Mouse (Mus musculus) c-Kit-positive CD71-negative TER-119-negative erythroid progenitor cells, embryonic 14.5 days (primary cell): ENCODE measurements around the gene Ccdc106.
A peak's percentile ranks its signal among the peaks of the same experiment; 100 is the strongest.
"Not testable (repeated sequence)": the region's sequence is repeated elsewhere in the genome, so short reads cannot be mapped to it uniquely, and the experiment has no call there.

ENCODE experiments used
- DNase-seq: peaks from one replicate; pipeline ENCODE4 v3.0.0-alpha.2; 2013; ENCODE audit warnings: low read depth

Gene Ccdc106

DNA sequence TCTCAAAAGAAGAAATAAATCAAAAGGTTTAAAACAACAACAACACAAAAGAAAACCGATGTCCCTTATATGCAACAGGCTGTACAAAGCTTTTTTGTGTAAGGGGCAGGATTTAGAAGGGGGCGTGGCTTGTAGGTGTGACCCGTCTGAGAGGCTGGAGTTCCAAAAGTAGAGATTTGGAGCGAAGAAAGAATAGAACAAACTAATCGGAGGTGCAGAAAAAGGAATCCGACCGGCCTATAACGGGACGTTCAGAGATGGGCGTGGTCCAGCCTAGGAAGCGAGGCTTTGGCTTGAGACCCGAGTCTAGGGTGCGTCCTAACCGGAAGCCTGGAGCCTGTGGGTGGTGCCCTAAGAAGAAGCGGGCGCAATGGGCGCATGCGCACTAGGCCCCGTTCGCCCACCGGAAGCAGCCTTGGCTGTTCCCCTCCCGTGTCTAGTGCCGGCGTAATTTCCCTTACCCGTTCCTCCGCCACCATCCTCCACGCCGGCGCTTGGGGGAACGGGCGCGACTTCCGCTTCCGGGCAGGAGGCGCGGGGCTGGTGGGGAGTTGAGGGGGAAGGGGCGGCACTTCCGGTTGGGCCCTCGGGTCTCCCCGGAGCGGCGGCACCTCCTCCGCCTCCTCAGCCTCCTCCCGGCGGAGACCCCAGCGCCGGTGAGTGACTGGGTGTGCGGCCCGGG, at the start of gene Ccdc106, which contains the start of gene Zfp865:
Gene Ccdc106, plus strand, starts transcription at position 554 of the 682 bp plus-strand sequence.
Gene Zfp865, plus strand, starts transcription at position 377 of the 682 bp plus-strand sequence.
- peak; percentile 98 for DNase-seq

DNA sequence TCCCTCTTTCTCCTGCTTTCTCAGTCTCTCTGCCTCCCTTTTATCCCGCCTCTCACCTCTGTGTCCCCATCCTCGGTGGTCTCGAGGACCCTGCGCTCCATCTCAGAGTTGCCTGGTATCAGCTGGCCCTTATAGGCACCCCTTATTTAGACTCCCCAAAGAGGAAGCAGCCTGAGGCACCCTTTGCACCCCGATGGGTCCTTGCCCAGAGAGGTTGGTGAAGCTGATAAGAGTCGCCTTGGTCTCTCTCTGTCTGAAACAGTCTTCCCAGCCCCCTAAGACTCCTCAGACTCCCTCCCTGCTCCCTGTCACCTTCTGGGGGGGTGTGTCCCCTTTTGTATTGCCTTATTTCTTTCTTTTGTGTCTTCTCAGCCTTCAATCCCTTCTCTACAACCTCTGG, 49.3 kb upstream of the Ccdc106 start, which contains the start of gene Sbk3:
Gene Sbk3, minus strand, starts transcription at position 101 of the 400 bp plus-strand sequence.
- DNase-seq: no peak

DNA sequence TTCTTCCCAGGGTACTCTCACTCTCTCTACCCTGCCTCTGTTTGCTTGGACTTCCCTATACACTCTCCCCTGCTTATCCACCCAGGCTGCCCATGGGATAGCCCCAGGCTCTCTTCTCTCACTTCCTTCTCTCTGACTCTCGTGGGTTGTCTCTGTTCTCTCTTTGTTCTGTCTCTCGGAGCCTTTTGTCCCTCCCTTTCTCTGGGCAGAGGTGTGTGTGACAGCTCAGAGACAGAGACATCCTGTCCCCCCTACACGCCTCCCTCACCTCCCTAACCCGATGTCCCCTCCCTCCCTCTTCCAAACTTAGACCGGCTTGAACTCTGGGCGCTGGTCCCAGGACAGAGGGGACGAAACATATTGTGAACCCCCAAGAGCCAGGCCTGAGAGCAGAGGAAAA, 48.6 kb upstream of the Ccdc106 start:
- DNase-seq: no peak

DNA sequence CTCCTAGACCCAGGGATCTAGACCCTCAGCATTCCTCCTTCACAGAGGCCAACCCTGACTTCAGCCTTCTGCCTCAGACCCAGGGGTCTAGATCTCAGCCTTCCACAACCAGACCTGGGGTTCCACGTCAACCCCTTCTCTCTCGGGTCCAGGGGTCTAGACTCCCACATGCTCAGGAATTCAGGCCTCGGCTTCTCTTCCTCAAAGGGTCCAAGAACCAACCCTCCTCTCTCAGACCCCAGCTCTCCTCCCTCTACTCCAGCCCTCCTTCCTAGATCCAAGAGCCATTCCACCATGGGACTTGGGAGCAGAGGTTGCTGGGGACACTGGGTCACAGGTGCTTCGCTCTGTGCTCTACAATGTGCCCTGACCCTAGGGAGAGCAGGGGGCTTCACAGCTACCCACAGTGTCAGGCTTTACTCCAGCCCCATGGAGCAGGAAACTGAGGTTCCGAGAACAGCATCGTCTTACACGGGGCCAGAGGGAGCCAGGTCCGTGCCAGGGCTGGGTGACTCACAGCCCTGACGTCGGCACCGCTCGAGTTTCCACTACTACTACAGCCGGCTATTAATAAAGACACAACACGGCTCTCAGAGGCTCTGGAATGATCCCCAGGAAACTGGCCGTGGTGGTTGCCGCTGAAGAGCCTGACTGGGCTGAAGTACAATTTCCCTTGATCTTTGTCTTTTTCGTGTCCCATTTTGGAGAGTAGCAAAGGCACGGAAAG, 47.9 kb upstream of the Ccdc106 start:
- no peak for DNase-seq

DNA sequence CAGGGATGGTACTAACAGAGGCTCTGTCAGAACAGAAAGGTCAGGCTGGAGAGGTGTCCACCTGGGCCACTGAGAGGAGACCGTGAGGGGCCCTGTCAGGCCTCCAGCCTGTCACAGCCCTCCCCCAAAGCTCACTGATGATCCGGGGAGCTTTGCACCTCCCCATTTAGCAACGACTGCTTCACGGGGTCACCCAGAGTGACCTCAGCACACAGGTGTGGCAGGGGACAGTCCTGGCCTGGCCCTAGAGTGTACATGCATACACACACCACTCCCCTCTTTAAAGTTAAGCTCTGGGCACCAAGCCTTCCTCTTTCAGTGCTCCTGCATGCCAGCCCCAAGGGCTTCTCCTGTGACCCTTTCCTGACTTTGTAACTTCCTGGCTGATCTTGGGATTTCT, 44.9 kb upstream of the Ccdc106 start:
- no peak for DNase-seq

DNA sequence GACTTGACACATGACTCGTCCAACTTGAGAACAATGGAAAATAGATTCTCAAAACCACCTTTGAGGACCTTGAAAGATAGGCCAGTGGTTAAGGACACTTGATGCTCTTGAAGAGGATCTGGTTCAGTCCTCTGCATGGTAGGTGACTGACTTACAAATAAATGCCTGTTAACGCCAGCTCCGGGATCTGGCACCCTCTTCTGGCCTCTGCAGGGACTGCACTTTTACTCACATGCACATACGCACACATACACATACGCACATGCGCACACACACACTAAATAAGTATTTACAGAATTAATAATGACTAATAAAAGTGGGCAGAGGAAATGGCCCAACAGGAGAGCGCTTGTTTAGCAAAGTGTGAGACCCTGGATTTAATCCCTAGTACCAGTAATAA, 43.5 kb upstream of the Ccdc106 start:
- DNase-seq: no peak

DNA sequence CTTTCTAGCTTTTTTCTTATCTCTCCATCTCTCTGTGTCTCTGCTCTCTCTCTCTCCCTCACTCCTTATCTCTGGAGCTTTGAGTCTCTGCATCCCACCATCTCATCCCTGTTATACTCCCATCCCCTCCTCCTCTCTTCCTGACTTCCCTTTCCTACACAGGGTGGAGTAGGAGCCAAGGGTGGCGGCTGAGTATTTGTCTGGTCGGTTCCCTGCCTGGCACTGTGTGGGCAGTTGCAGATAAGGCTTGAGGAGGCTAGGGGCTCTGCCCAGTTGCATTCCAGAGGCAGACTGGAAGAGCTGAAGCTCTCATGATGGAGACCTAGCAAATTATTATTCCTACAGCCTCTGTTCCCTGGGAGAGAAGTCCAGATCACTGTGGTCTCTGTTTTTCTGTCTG, 32.1 kb upstream of the Ccdc106 start:
- no peak for DNase-seq

DNA sequence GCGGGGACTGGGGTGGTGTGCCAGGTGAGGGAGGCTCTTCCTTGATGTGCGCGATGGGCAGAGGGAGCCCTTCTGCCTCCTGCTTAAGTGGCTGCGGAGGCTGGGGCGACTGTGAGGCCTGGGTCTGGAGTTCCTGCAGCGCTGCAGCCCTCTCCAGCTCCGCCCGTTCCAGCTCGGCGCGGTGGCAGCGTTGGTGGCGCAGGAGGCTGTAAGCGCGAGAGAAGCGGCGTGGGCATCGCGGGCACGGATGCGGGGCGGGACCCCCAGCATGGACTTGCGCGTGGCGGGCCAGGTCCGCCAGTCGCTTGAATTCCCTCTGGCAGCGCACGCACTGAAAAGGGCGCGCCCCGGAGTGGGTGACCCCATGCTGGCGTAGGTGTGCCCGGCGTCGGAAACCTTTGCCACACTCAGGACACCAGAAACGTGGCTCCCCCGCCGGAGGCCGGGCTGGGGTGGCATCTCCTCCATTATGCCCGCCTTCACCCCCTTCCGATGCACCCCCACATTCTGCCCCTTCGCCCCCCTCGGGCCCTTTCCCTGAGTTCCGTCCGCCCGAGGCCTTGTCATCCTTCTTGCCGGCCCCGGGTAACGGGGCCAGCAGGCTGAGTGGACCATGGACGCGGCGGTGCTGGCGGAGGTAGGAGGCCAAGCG, 26.9 kb upstream of the Ccdc106 start:
- no peak for DNase-seq

DNA sequence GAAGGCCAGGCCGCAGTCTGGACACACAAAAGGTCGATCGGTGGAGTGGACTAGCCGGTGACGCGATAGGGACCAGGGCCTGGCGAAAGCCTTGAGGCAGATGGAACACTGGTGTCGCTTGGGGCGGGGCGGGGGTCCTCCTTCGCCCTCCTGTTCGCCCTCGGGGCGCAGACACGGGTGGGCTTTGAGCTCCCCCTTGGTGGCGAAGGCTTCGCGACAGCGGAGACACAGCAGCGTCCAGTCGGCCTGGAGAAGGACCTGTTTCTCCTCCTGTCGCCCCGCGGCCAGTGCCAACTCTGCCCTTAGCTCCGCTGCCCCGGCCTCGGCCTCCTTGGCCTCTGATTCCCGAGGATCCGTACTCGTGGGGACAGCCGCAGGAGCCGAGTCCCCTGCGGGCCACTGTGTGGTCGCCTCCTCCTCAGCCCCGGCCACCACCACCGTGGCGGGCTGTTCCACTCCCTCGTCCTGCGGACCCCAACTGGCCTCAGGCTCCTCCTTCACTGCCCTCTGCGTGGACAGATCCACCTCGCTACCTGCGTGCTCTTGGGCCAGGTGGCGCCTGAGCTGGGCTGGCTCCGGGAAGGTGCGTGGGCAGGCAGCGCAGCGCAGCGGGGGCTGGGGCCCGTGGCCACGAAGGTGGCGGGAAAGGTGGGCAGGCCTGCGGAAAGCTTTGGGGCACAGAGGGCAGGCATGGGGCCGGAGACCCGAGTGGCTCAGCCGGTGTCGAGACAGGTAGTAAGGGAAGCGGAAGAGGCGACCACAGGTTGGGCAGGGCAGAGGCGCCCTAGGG, 26.2 kb upstream of the Ccdc106 start:
- no peak for DNase-seq

DNA sequence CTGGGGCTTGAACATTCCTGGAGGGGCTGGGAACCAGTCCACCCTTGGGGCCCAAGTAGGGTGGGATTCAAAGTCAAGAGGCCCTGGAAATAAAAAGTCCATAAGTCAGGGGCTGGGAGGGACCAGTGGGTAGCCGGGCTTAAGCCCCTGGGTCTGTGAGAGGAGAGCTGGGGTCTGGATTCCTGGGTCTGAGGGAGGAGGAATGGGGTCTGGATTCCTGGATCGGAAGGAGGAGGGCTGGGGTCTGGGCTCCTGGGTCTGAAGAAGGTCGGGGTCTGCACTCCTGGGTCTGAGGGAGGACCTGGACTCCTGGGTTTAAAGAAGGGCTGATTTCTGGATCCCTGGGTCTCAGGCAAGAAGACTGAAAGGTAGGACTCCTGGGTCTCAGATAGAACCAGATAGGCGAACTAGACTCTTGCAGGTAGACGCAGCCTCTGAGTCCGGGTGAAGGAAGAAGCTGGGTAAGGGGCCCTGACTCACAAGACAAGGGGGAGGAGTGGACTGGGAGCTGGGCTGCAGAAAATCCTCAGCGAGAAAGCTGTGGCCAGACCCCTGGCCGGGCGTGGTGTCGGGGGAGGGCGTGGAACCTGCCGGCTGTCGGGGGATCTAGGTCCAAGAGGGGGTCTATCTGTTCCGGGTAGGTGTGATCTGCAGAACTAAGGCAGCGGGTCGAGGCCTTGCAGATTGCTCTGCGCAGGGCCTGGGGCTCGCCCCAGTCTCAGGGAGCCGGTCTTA, 24.9 kb upstream of the Ccdc106 start:
- DNase-seq: no peak

DNA sequence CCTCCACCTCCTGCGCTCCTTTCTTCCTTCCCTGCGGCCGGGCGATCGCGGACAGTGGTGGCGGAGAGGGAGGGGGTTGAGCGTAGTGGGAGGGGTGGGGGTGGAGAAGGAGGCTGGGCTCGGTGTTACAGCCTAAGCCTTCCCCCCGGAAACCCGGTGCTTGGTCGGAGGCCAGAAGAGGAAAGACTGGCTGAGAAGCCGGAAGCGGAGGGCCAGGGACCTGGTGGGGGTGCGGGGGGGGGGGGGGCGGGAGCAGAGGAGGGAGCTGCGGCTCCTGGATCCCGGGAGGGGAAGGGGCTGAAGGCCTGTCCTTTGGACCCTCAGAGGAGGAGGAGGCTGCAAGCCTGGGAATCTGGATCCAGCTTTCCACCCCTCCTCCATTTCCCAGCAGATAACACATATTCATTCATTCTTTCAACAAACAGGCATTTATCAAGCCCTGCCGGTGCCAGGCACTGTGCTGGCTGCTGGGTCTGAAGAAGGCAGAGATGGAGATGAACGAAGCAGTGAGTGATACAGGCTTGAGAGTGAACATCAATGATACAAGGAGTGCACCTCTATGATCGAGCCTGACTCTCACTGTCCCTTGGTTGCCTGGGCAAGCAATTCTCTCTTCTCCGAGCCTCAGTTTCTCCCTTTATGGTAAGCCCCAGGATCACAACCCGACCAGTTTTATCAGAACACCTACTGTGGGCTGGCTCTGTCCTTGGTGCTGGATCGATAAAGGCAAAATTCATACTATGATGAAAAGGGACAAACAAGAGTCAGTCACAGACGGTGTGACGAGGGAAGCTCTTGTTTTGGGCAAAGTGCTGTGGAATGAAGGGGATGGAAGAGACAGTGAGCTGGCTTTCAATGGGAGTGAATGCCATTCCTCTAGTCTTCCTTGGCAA, 24.1 kb upstream of the Ccdc106 start, which contains the start of gene Zfp579:
Gene Zfp579, minus strand, starts transcription at position 156 of the 893 bp plus-strand sequence.
- DNase-seq: peak; percentile 56

DNA sequence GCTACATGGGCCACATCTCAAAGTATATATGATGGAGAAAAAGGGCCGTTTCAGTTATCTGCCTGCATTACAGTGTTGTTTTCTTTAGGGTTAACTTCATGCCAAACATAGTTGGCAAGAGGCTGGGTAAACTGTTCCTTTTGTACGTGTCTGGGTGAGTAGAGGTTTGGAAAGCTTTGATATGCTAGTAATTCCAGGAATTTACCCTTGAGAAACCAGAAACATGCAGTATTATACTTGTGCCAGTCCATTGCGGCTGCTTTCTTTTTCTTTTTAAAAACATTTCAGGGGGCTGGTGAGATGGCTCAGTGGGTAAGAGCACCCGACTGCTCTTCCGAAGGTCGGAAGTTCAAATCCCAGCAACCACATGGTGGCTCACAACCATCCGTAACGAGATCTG, 23.4 kb upstream of the Ccdc106 start:
- no peak for DNase-seq

DNA sequence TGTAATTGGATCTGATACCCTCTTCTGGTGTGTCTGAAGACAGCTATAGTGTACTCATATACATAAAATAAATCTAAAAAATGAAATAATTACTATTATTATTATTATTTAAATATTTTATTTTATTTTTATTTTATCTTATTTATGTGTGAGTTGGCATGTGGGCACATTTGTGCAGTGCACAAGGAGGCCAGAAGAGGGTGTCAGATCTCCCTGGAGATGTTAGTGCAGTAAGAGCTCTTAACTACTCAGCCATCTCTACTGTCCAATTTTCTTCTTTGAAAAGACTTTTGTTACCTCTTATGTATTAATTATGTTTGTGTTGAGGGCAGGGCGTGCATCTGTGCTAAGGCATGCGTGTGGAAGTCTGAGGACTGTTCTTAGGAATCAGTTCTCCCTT, 20.5 kb upstream of the Ccdc106 start:
- no peak for DNase-seq

DNA sequence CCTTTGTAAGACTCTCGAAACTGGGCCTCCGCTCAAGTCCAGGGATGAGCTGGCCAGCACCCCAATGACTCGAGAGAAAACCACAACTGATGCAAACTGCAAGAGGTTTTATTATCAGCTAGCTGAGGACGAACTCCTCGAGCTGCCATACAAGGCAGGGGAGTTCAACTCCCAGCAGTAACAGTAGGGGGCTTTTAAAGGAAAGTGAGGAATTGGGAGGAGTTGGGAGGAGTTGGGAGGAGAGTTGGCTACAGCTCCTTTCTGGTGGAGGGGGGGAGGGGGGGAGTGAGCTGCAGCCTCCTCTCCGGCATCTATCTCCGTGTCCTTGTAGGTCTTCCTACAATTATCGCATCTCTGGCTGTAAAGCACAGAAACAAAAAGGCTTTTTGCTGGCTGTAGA, 17.5 kb upstream of the Ccdc106 start:
- not testable (repeated sequence) for DNase-seq

DNA sequence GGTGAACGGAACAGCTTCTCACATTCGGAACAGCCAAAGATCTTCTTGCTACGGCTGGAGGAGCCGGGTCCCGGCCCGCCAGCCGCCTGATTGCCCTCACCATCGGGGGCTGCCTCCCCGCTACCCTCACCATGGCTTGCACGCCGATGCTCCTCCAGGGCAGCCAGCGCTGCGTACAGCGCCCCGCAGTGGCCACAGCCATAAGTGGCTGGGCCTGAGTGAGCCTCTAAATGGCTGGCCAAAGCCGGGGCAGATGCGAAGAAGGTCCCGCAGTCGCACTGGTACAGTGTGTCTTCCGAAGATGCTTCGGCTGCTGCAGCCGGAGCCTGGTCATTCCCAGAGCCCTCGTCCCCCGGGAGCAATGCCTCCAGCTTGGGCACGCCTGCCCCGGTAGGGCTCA, 12.1 kb upstream of the Ccdc106 start:
- no peak for DNase-seq

DNA sequence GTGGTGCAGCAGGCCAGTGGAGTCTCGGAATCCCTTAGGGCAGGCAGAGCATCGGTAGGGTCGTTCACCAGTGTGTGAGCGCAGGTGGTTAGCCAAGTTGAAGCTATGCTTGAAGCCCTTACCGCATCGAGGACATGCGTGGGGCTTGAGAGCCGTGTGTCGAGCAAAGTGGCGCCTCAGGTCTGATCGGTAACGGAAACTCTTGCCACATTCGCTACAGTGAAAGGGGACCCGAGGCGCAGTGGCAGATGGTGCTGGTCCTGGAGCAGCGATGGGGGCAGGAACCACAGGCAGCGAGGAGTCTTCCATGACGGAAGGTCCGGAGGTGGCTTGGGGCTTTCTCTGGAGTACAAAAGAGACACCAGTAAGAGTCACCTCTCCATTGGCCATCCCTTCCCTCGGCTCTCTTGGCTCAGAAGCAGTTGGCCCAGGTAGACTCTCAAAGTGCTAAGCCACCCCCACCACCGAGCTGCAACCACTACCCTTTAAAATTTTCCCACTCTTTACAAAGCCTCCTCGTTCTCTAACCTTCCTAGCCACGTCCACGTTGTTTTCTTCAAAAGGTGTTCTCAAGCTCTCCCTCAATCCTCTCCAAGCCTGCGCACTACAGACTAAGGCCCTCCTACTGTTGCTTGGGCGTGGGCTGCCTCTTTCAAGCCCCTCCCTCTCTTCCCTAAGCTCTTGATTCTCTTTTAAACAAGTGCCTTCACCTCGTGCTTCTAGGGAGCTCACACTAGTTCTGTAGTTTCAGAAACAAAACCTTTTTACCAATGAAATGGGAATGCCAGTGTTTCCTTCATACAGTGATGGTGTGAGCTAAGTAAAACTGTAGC, 7.5 kb upstream of the Ccdc106 start:
- DNase-seq: no peak

DNA sequence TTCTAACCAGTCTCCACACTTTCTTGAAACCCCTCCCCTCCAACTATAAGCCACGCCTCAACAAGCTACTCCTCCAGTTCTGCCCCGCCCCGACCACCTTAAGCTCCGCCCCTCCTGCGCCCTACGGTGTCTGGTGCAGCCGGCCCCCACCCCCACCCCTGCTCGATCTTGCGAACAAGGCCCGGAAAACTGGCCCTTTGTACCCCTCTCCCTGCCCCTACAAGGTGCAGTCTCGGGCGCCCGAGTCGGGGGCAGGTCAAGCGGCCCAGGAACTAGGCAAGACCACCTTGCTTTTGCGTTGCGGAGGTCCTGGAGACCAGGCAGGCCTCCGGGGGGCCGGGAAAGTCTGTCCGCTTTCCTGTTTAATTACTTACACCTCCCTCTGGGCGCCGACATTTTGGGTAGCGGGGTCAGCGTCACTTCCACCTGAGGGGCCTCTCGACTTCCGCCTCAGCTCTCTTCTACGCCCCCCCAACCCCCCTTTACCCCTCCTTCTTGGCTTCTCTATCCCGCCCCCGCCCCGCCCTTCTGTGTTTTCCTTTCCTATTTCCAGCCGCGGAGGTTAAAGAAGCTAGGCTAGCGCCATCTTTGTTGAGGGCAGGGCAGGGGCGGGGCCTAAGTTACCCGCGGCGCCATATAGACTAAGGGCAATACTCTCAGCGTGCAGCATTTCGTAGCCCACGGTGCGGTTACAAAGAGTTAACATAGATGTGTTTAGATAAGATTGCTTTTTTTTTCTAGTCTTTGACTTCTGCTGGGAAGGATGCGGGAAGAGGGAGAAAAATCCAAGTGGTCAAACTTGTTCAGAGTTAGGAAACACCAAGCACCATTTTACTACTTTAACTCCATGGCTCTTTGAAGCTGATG, 5.9 kb upstream of the Ccdc106 start, which contains the start of the genes Zfp524 and Fiz1:
Gene Zfp524, plus strand, starts transcription at position 165 of the 867 bp plus-strand sequence.
Gene Fiz1, minus strand, starts transcription at position 447 of the 867 bp plus-strand sequence.
- DNase-seq: peak; percentile 98
